Mouse (Mus musculus) layer of hippocampus, postnatal 36 days (tissue): Measurements from ENCODE around the gene Epha7. TPM values are rescaled to one million over a fixed set of nuclear protein-coding genes. Genes with fewer than 3 reads are reported as not detected.

Experiments used
- DNase-seq, 2 experiments: peaks; one replicate each; pipeline ENCODE4 v3.0.0; 2022
- total RNA-seq, 2 experiments: library from RNA; stranded (reverse); gene quantifications; 2 replicates each; pipeline ENCODE4 v1.2.3; 2021

Gene Epha7
- total RNA-seq, 2 experiments from 2014 or later: 206 to 208 TPM

GRCm38 (mm10) chr4:28901496-28901895 lies 88.6 kb downstream of the Epha7 start:
- no peak for DNase-seq

- DNase-seq: no peak
Measured at GRCm38 (mm10) chr4:28902004-28902704, 89.2 kb downstream of the Epha7 start.

- DNase-seq: no peak
Measured at GRCm38 (mm10) chr4:28906985-28907384, 94.1 kb downstream of the Epha7 start.

- DNase-seq: no peak
Measured at GRCm38 (mm10) chr4:28910127-28910526, 97.2 kb downstream of the Epha7 start.

GRCm38 (mm10) chr4:28912028-28912427 lies 99.1 kb downstream of the Epha7 start:
- DNase-seq: no peak

- no peak for DNase-seq
Measured at GRCm38 (mm10) chr4:28913613-28914012, 100.7 kb downstream of the Epha7 start.

- DNase-seq: no peak
Measured at GRCm38 (mm10) chr4:28920645-28921044, 107.7 kb downstream of the Epha7 start.

GRCm38 (mm10) chr4:28926072-28926471 lies 113.1 kb downstream of the Epha7 start:
- DNase-seq: no peak

- no peak for DNase-seq
Measured at GRCm38 (mm10) chr4:28933431-28933830, 120.5 kb downstream of the Epha7 start.

GRCm38 (mm10) chr4:28934802-28935201 lies 121.9 kb downstream of the Epha7 start:
- no peak for DNase-seq

GRCm38 (mm10) chr4:28935567-28935966 lies 122.6 kb downstream of the Epha7 start:
- no peak for DNase-seq

GRCm38 (mm10) chr4:28940710-28941109 lies 127.8 kb downstream of the Epha7 start:
- no peak for DNase-seq

GRCm38 (mm10) chr4:28944237-28944636 lies 131.3 kb downstream of the Epha7 start:
- DNase-seq: no peak

- DNase-seq: no peak
Measured at GRCm38 (mm10) chr4:28960889-28961560, 148.1 kb downstream of the Epha7 start.

GRCm38 (mm10) chr4:28967584-28968315 lies 154.8 kb downstream of the Epha7 start:
- DNase-seq: no peak

- DNase-seq: no peak
Measured at GRCm38 (mm10) chr4:28998462-28999286, 185.7 kb downstream of the Epha7 start.

GRCm38 (mm10) chr4:28999287-28999595 lies 186.3 kb downstream of the Epha7 start:
- no peak for DNase-seq

- no peak for DNase-seq
Measured at GRCm38 (mm10) chr4:29010333-29010732, 197.4 kb downstream of the Epha7 start.
